Mouse (Mus musculus) heart, postnatal 0 days (tissue): ENCODE data around the gene Cdx2.

Source experiments
- CTCF ChIP-seq: IDR thresholded peaks from 2 replicates; pipeline ENCODE4 v1.5.1; 2016; ENCODE audit warnings: antibody characterized with exemption, control low read depth, low read depth
- EP300 ChIP-seq: IDR thresholded peaks from 2 replicates; pipeline ENCODE4 v1.6.1; 2016; ENCODE audit warnings: antibody characterized with exemption, low read depth

DNA sequence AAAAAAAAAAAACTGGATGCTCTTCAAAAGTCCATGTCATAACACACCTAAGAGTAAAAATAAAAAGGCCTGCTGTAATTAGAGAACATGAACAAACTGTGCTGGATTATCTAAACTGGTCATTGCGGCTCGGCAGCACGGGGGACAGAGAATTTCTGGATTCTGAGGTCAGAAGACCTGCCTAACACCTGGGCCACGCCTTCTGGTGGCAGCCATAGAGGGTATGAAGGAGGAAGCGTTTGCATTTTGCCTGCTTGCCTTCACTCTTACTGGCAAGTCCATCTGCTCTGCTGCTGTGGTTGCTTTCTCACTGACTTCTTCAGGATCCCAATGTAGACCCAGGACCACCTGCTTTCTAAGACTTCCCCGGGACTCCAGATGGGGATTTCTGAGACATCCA lies 35.8 kb upstream of the Cdx2 start:
- no peak for TF ChIP-seq CTCF
- TF ChIP-seq EP300 = no peak
